Mouse (Mus musculus): Measurements from ENCODE around the gene Aicda.

DNA sequence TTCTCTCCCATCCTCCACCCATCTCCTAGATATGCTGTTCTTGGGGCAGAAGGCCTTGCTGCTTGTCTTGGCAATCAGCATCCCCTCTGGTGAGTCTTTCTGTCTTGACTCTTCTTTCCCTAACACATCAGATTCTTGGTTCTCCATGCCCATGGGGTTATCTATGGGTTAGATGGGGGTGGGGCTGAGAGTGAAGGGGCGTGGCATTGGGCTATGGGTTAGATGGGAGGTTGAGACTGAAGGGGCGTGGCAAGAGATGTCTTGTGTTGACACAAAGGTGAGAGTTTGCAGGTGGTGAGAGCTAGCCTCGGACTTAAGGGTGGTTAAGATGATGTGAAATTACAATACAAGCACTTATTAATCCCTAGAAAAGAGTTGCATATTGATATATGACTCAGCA, 39.3 kb upstream of the Aicda start:
- TF ChIP-seq CTCF (IDR thresholded peaks at IDR 0.05; ENCODE audit: extremely low read depth, insufficient read length, insufficient replicate concordance, low read depth, low read length): no peak
- no peak for TF ChIP-seq POLR2A (IDR thresholded peaks at IDR 0.05; ENCODE audit: low read depth, low read length)
